Mouse (Mus musculus): ENCODE results near the gene Faap100.

Gene Faap100

DNA sequence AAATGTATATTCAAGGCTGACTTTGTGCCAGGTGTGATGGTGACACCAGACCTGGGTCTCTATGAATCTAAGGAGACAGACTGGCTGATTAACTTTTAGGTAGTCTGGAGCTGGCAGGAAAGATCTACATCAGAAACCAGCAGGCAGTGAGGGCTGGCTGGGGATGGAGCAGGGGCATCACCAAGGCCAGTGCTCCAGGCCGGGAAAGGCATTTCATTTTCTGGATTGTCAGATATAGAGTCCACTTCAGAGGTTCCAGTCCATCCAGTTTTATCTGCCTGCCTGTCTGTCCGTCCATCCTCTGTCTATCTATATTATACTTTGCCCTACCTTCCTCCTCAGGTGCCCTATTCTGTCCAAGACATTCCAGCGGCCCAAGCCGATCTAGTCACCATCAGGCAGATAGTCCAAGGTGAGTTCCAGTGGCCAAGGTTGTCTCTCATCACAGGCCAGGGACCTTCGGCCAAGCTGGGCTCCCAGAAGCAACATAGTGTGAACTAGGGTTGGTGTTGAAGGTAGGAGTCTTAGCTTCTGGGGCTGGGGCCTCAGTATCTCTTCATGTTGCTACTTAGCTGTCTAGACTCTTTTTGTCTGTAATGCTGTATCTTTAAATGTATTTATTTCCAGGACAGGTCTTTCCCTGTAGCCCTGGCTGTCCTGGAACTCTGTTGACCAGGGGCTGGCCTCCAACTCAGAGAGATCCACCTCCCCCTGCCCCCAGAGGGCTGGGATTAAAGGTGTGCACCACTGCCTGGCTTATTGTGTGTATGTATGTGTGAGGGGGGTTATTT, 34.9 kb downstream of the Faap100 start:
- in situ Hi-C loops (cut with MboI; ENCODE audit: low pct_unique_long_range_greater_than_20kb in 1 of 2, low sequenced_read_pairs in 2 of 2, unreplicated experiment in 1 of 2) = no loop called here

DNA sequence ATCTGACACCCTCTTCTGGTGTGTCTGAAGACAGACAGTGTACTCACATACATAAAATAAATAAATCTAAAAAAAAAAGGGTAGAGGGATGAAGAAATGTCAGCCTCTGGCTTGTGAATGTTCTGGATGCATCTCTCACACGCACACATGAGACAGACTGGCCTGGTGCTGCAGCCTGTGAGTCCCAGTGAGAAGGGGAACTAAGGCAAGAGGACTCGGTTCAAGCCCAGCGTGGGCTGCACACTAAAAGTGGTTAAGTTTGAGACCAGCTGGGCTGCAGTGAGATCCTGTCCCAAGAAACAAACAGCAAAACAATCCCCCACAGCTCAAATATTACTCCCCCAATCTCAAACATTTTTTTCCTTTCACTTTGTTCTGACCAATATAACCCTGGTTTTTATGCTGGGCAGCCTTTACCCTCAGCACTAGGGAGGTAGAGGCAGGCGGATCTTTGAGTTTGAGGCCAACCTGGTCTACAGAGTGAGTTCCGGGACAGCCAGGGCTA, 35.9 kb downstream of the Faap100 start:
- in situ Hi-C loops (cut with MboI; ENCODE audit: low pct_unique_long_range_greater_than_20kb in 1 of 2, low sequenced_read_pairs in 2 of 2, unreplicated experiment in 1 of 2) = no loop called here

- in situ Hi-C loops (cut with MboI; ENCODE audit: low pct_unique_long_range_greater_than_20kb in 1 of 2, low sequenced_read_pairs in 2 of 2, unreplicated experiment in 1 of 2) = no loop called here
These were observed 36.9 kb downstream of the Faap100 start for GRCm38 (mm10) chr11:120341661-120342060.

DNA sequence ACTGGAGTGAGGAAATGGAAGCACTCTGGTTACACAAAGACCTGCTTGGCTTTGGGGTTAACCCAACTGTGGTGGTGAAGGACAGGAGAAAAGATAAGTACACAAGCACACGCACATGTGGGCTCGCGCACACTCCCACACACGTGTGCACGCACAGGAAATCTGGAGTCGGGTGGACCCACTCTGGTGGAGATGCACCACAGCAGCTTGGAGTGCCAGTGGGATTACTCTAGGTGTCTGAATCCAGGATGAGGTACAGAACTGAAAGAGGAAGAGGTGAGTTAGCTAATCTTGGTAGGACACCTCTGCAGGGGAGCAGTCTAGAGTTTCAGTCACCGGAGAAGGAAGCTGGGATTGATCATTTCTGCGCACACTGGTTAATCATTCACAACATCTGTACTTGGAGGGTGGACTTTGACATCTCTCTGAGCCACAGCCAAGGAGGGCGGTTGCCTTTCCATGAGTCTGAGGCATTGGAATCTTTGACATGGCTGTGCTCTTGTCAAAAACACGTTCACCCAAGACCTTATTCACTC, 38.5 kb downstream of the Faap100 start:
- in situ Hi-C loops (cut with MboI; ENCODE audit: low pct_unique_long_range_greater_than_20kb in 1 of 2, low sequenced_read_pairs in 2 of 2, unreplicated experiment in 1 of 2) = no loop called here

- in situ Hi-C loops (cut with MboI; ENCODE audit: low pct_unique_long_range_greater_than_20kb in 1 of 2, low sequenced_read_pairs in 2 of 2, unreplicated experiment in 1 of 2) = no loop called here
These were observed 39.8 kb downstream of the Faap100 start for GRCm38 (mm10) chr11:120338786-120339185.

DNA sequence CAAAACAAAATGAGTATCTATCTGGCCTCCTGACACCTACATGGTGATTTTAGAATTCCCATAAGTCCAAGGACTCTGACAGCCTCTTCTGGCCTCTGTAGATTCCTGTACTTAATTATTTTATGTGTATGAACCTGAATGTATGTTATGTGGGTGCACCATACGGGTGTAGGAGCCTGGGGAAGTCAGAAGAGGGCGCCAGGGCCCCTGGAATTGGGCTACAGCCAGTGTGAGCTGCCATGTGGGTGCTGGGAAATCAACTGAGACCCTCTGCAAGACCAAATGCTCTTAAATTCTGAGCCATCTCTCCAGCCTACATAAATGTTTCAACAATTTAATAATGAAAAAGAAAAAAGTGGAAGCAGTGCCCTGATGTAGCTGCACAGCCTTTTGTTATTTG, 41.1 kb downstream of the Faap100 start:
- in situ Hi-C loops (cut with MboI; ENCODE audit: low pct_unique_long_range_greater_than_20kb in 1 of 2, low sequenced_read_pairs in 2 of 2, unreplicated experiment in 1 of 2) = no loop called here

- in situ Hi-C loops (cut with MboI; ENCODE audit: low pct_unique_long_range_greater_than_20kb in 1 of 2, low sequenced_read_pairs in 2 of 2, unreplicated experiment in 1 of 2) = no loop called here
These were observed 43.0 kb downstream of the Faap100 start for GRCm38 (mm10) chr11:120335431-120336021.

DNA sequence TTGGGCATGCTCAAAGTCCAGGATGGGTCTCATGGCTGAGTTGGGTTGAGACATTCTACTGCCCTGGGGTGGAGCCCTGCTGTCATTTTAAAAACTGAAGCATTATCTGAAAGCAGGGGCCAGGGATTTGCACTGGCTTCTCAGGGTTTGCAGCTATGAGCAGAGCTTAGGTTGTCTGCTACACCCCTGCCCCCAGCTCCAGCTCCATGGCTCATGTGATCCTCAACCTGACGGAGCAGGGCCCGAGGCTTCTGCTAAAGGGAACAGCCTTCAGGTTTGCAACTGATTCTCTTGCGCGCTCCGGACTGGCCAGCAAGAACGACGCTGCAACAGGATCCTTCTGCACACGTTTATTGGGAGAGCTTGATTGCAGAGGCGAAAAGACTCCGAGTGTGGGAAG, 58.4 kb downstream of the Faap100 start:
- in situ Hi-C loops (cut with MboI; ENCODE audit: low pct_unique_long_range_greater_than_20kb in 1 of 2, low sequenced_read_pairs in 2 of 2, unreplicated experiment in 1 of 2) = no loop called here

DNA sequence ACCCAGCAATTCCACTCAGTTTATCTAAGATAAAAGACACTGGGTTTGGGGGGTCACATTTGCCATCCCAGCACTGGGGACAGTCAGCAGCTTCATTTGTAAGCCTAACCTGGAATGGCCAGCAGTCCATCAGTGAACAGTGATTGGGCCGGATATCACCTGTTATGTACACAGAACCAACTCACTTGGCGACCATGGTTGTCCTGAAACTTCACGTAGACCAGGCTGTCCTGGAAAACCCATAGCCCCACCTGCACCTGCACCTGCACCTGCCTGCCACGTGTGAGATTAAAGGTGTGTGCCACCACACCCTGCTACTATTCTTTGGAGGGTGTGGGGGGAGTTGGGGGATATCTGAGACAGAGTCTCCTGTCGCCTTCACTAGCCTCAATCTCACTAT, 59.3 kb downstream of the Faap100 start:
- in situ Hi-C loops (cut with MboI; ENCODE audit: low pct_unique_long_range_greater_than_20kb in 1 of 2, low sequenced_read_pairs in 2 of 2, unreplicated experiment in 1 of 2) = no loop called here
